Mouse (Mus musculus) midbrain, embryonic 10.5 days (tissue): ENCODE measurements around the gene Zfp653. TPM values are rescaled to one million over a fixed set of nuclear protein-coding genes. Genes with fewer than 3 reads are reported as not detected.

Experiments used
- DNase-seq: peaks from one replicate; pipeline ENCODE4 v3.0.0-alpha.2; 2017; ENCODE audit warnings: low spot score
- H3K27ac ChIP-seq: fragments of 300-500 bp; sonication (generic); replicated peaks from 2 replicates; pipeline ENCODE4 v1.5.1; 2016; ENCODE audit warnings: mild to moderate bottlenecking
- H3K27me3 ChIP-seq: fragments of 300-500 bp; sonication (generic); 2 replicates; pipeline ENCODE4 v1.6.1; 2016; ENCODE audit warnings: low read depth, mild to moderate bottlenecking; ENCODE audit not compliant: poor library complexity, severe bottlenecking
- H3K36me3 ChIP-seq: fragments of 300-500 bp; sonication (generic); 2 replicates; pipeline ENCODE4 v1.6.1; 2016; ENCODE audit warnings: mild to moderate bottlenecking, moderate library complexity
- H3K4me1 ChIP-seq: fragments of 300-500 bp; sonication (generic); 2 replicates; pipeline ENCODE4 v1.6.1; 2016
- H3K4me3 ChIP-seq: fragments of 300-500 bp; sonication (generic); 2 replicates; pipeline ENCODE4 v1.5.1; 2016; ENCODE audit warnings: mild to moderate bottlenecking, moderate library complexity
- H3K9me3 ChIP-seq: fragments of 300-500 bp; sonication (generic); replicated peaks from 2 replicates; pipeline ENCODE4 v1.6.1; 2016; ENCODE audit warnings: mild to moderate bottlenecking
- WGBS: fragments of 180-500 bp; shearing (Covaris S2); methylation state at CpG from one replicate; pipeline ENCODE4 v1.1.7; 2016; 5-methylcytosine and 5-hydroxymethylcytosine counted together
- polyA plus RNA-seq: library from polyadenylated mRNA; unstranded; fragments of >200 nt; fragmentation: Nextera tagmentation; extraction: Ambion mirVana; gene quantifications from 2 replicates; pipeline ENCODE4 v1.2.1, GENCODE M21; 2016

Zfp653 gene
- polyA plus RNA-seq, 1 experiment from 2014 or later: 11.7 TPM

- peak overlapping the region; percentile 92 for H3K27ac ChIP-seq
- 43% methylated on average over 4 of the region's 4 CpGs for WGBS
- peak; percentile 30 for DNase-seq
- H3K4me3 ChIP-seq: peak overlapping the region; percentile 83
- H3K4me1 ChIP-seq: peaks cover 61% of the 10 kb centered on the region
- H3K27me3 ChIP-seq: peaks cover 63% of the 10 kb centered on the region
- H3K9me3 ChIP-seq: no peaks in the 10 kb centered on the region
- no peaks in the 10 kb centered on the region; the same call in 1 of the 2 replicates for H3K36me3 ChIP-seq
Observed at GRCm38 (mm10) chr9:22049721-22050270, 21.4 kb downstream of the Zfp653 start.

GRCm38 (mm10) chr9:22049315-22049714, 21.9 kb downstream of the Zfp653 start:
- Histone ChIP-seq H3K9me3 (no peaks in the 10 kb centered on the region), H3K27me3 (peaks cover 58% of the 10 kb centered on the region), H3K36me3 (no peaks in the 10 kb centered on the region; the same call in 1 of the 2 replicates), H3K4me1 (peaks cover 56% of the 10 kb centered on the region), H3K27ac (peak overlapping the region; percentile 92), H3K4me3 (peak overlapping the region; percentile 83)
- WGBS: 65% methylated on average over 11 of the region's 11 CpGs
- no peak for DNase-seq

GRCm38 (mm10) chr9:22047329-22047728, 23.8 kb downstream of the Zfp653 start:
- Histone ChIP-seq H3K36me3 (no peaks in the 10 kb centered on the region; the same call in 1 of the 2 replicates), H3K4me3 (no peak overlapping the region), H3K27ac (no peak overlapping the region), H3K9me3 (no peaks in the 10 kb centered on the region), H3K4me1 (peaks cover 54% of the 10 kb centered on the region), H3K27me3 (peaks cover 38% of the 10 kb centered on the region)
- no peak for DNase-seq
- 67% methylated on average over 9 of the region's 9 CpGs for WGBS

GRCm38 (mm10) chr9:22041832-22042231, 29.3 kb downstream of the Zfp653 start:
- DNase-seq: no peak
- no peaks in the 10 kb centered on the region; the same call in 1 of the 2 replicates for H3K9me3 ChIP-seq
- WGBS: 78% methylated on average over 2 of the region's 2 CpGs

GRCm38 (mm10) chr9:22037826-22038225, 33.4 kb downstream of the Zfp653 start:
- 88% methylated on average over 10 of the region's 10 CpGs for WGBS
- Histone ChIP-seq H3K4me3 (no peak overlapping the region), H3K9me3 (no peaks in the 10 kb centered on the region; the same call in 1 of the 2 replicates), H3K4me1 (peaks cover 21% of the 10 kb centered on the region), H3K36me3 (peaks cover 48% of the 10 kb centered on the region), H3K27me3 (no peaks in the 10 kb centered on the region), H3K27ac (no peak overlapping the region)
- no peak for DNase-seq

More at GRCm38 (mm10) chr9:22041832-22042231, 29.3 kb downstream of the Zfp653 start:
- Histone ChIP-seq H3K4me1 (no peaks in the 10 kb centered on the region), H3K36me3 (peaks cover 10% of the 10 kb centered on the region), H3K27ac (no peak overlapping the region), H3K27me3 (no peaks in the 10 kb centered on the region), H3K4me3 (no peak overlapping the region)

GRCm38 (mm10) chr9:22035300-22036044, 35.7 kb downstream of the Zfp653 start:
- H3K27me3 ChIP-seq: no peaks in the 10 kb centered on the region
- H3K27ac ChIP-seq: peak overlapping the region; percentile 82
- peaks cover 21% of the 10 kb centered on the region for H3K4me1 ChIP-seq
- no peak overlapping the region for H3K4me3 ChIP-seq
- 53% methylated on average over 6 of the region's 6 CpGs for WGBS
- DNase-seq: peak; percentile 39
- peaks cover 69% of the 10 kb centered on the region for H3K36me3 ChIP-seq
- no peaks in the 10 kb centered on the region; the same call in 1 of the 2 replicates for H3K9me3 ChIP-seq

GRCm38 (mm10) chr9:22030386-22030785, 40.8 kb downstream of the Zfp653 start:
- Histone ChIP-seq H3K36me3 (peaks cover 84% of the 10 kb centered on the region), H3K9me3 (no peaks in the 10 kb centered on the region), H3K4me3 (no peak overlapping the region), H3K27ac (no peak overlapping the region), H3K27me3 (no peaks in the 10 kb centered on the region), H3K4me1 (peaks cover 47% of the 10 kb centered on the region)
- 95% methylated on average over 9 of the region's 9 CpGs for WGBS
- DNase-seq: no peak

GRCm38 (mm10) chr9:22028467-22028866, 42.7 kb downstream of the Zfp653 start:
- Histone ChIP-seq H3K27me3 (no peaks in the 10 kb centered on the region), H3K4me1 (peaks cover 56% of the 10 kb centered on the region), H3K36me3 (peaks cover 85% of the 10 kb centered on the region), H3K27ac (peak overlapping the region; percentile 81), H3K9me3 (no peaks in the 10 kb centered on the region), H3K4me3 (peak overlapping the region; percentile 27; the same call in 1 of the 2 replicates)
- peak; percentile 53 for DNase-seq
- 35% methylated on average over 7 of the region's 7 CpGs for WGBS

- no peaks in the 10 kb centered on the region for H3K27me3 ChIP-seq
- peak overlapping the region; percentile 56 for H3K27ac ChIP-seq
- peaks cover 68% of the 10 kb centered on the region for H3K36me3 ChIP-seq
- WGBS: 47% methylated on average over 8 of the region's 8 CpGs
- no peaks in the 10 kb centered on the region for H3K9me3 ChIP-seq
- peak; percentile 36 for DNase-seq
- no peak overlapping the region for H3K4me3 ChIP-seq
- peaks cover 56% of the 10 kb centered on the region for H3K4me1 ChIP-seq
Observed at GRCm38 (mm10) chr9:22024592-22024991, 46.6 kb downstream of the Zfp653 start.

- Histone ChIP-seq H3K27ac (no peak overlapping the region), H3K4me1 (peaks cover 25% of the 10 kb centered on the region), H3K4me3 (no peak overlapping the region), H3K9me3 (no peaks in the 10 kb centered on the region), H3K36me3 (peaks cover 71% of the 10 kb centered on the region), H3K27me3 (no peaks in the 10 kb centered on the region)
- 88% methylated on average over 7 of the region's 7 CpGs for WGBS
- no peak for DNase-seq
Observed at GRCm38 (mm10) chr9:22017208-22017825, 53.9 kb downstream of the Zfp653 start.

- H3K4me3 ChIP-seq: no peak overlapping the region
- WGBS: 79% methylated on average over 10 of the region's 10 CpGs
- no peaks in the 10 kb centered on the region for H3K9me3 ChIP-seq
- H3K4me1 ChIP-seq: peaks cover 27% of the 10 kb centered on the region
- H3K27ac ChIP-seq: no peak overlapping the region
- H3K27me3 ChIP-seq: no peaks in the 10 kb centered on the region
- peaks cover 78% of the 10 kb centered on the region for H3K36me3 ChIP-seq
- DNase-seq: no peak
Observed at GRCm38 (mm10) chr9:22016245-22016644, 54.9 kb downstream of the Zfp653 start.

GRCm38 (mm10) chr9:22012731-22013130, 58.4 kb downstream of the Zfp653 start:
- H3K9me3 ChIP-seq: no peaks in the 10 kb centered on the region
- H3K27me3 ChIP-seq: no peaks in the 10 kb centered on the region
- no peak overlapping the region for H3K27ac ChIP-seq
- no peak for DNase-seq
- H3K36me3 ChIP-seq: peaks cover 90% of the 10 kb centered on the region
- peaks cover 18% of the 10 kb centered on the region for H3K4me1 ChIP-seq
- no peak overlapping the region for H3K4me3 ChIP-seq
- 93% methylated on average over 13 of the region's 13 CpGs for whole genome bisulfite sequencing

GRCm38 (mm10) chr9:22011055-22011454, 60.1 kb downstream of the Zfp653 start:
- Histone ChIP-seq H3K27me3 (no peaks in the 10 kb centered on the region), H3K36me3 (peaks cover 94% of the 10 kb centered on the region), H3K4me1 (peaks cover 7% of the 10 kb centered on the region), H3K27ac (no peak overlapping the region), H3K9me3 (no peaks in the 10 kb centered on the region), H3K4me3 (no peak overlapping the region)
- WGBS: 93% methylated on average over 5 of the region's 5 CpGs
- DNase-seq: no peak
